Mouse (Mus musculus) lung, postnatal 0 days (tissue): ENCODE measurements around the gene Nrxn1. TPM values are rescaled to one million over a fixed set of nuclear protein-coding genes. Genes with fewer than 3 reads are reported as not detected.

Experiments used
- ATAC-seq: fragments of 200-750 bp; cut with Nextera tagmentation; 2 replicates; pipeline ENCODE4 v1.8.0; 2017; ENCODE audit warnings: moderate library complexity
- DNase-seq: peaks from one replicate; pipeline ENCODE4 v3.0.0-alpha.2; 2016; ENCODE audit warnings: low spot score
- H3K27ac ChIP-seq: fragments of 300-500 bp; sonication (generic); 2 replicates; pipeline ENCODE4 v1.5.1; 2014; ENCODE audit warnings: antibody characterized with exemption, mild to moderate bottlenecking, low read length, mixed read lengths
- H3K27me3 ChIP-seq: fragments of 300-500 bp; sonication (generic); replicated peaks from 2 replicates; pipeline ENCODE4 v1.6.1; 2014; ENCODE audit warnings: low read length, mixed read lengths; ENCODE audit not compliant: insufficient read depth
- H3K36me3 ChIP-seq: fragments of 300-500 bp; sonication (generic); 2 replicates; pipeline ENCODE4 v1.6.1; 2014; ENCODE audit warnings: low read length, mixed read lengths; ENCODE audit not compliant: insufficient read depth
- H3K4me1 ChIP-seq: fragments of 300-500 bp; sonication (generic); 2 replicates; pipeline ENCODE4 v1.6.1; 2014; ENCODE audit warnings: antibody characterized with exemption, low read depth, low read length, mixed read lengths; ENCODE audit not compliant: insufficient read depth
- H3K4me2 ChIP-seq: fragments of 300-500 bp; sonication (generic); replicated peaks from 2 replicates; pipeline ENCODE4 v1.6.1; 2014; ENCODE audit warnings: low read depth, mild to moderate bottlenecking, low read length, moderate library complexity, mixed read lengths
- H3K4me3 ChIP-seq: fragments of 300-500 bp; sonication (generic); 2 replicates; pipeline ENCODE4 v1.5.1; 2014; ENCODE audit warnings: low read depth, low read length
- H3K9ac ChIP-seq: fragments of 300-500 bp; sonication (generic); replicated peaks from 2 replicates; pipeline ENCODE4 v1.6.1; 2014; ENCODE audit warnings: low read depth, mild to moderate bottlenecking
- H3K9me3 ChIP-seq: fragments of 300-500 bp; sonication (generic); 2 replicates; pipeline ENCODE4 v1.6.1; 2016; ENCODE audit warnings: low read length, mixed read lengths
- CTCF ChIP-seq: IDR thresholded peaks from 2 replicates; pipeline ENCODE4 v1.5.1; 2016; ENCODE audit warnings: antibody characterized with exemption, mild to moderate bottlenecking
- EP300 ChIP-seq: IDR thresholded peaks from 2 replicates; pipeline ENCODE4 v1.6.1; 2016; ENCODE audit warnings: antibody characterized with exemption, mild to moderate bottlenecking, control low read depth
- WGBS: fragments of 180-500 bp; shearing (Covaris S2); extraction: QIAGEN DNeasy Blood & Tissue Kit; methylation state at CpG from one replicate; pipeline ENCODE4 v1.1.7; 2014; 5-methylcytosine and 5-hydroxymethylcytosine counted together
- polyA plus RNA-seq: library from polyadenylated mRNA; unstranded; fragments of >200 nt; fragmentation: Nextera tagmentation; extraction: Ambion mirVana; gene quantifications from 2 replicates; pipeline ENCODE4 v1.2.1, GENCODE M21; 2015

The Nrxn1 gene
- polyA plus RNA-seq, 1 experiment from 2014 or later = 1.3 TPM

DNA sequence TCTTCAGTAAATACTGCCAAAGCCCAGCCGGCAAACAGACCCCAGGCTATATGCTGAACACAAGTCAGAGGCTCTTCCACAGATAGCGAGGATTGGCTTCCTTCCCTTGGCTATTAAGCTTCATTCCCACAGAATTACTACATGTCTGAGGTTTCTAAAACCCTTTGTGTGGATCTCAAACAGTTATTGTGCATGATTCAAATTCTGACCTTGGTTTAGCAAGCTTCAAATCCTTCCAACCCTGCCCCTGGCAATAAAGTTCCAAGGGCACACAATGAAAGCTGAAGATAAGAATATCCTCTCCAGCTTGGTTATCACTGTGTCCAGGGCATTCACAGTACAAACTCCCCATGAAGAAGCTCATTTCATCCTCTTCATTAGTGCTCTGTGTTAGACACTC, 416.2 kb downstream of the Nrxn1 start:
- H3K27ac ChIP-seq = no peak overlapping the region
- no peak for DNase-seq
- H3K27me3 ChIP-seq = no peaks in the 10 kb centered on the region
- 48% methylated on average over 2 of the region's 2 CpGs for WGBS
- no peaks in the 10 kb centered on the region for H3K4me1 ChIP-seq
- H3K4me2 ChIP-seq = no peak overlapping the region
- H3K9me3 ChIP-seq = no peaks in the 10 kb centered on the region
- H3K4me3 ChIP-seq = no peak overlapping the region
- TF ChIP-seq CTCF (no peak), EP300 (no peak)
- ATAC-seq = no peak
- no peak overlapping the region for H3K9ac ChIP-seq
- H3K36me3 ChIP-seq = no peaks in the 10 kb centered on the region

DNA sequence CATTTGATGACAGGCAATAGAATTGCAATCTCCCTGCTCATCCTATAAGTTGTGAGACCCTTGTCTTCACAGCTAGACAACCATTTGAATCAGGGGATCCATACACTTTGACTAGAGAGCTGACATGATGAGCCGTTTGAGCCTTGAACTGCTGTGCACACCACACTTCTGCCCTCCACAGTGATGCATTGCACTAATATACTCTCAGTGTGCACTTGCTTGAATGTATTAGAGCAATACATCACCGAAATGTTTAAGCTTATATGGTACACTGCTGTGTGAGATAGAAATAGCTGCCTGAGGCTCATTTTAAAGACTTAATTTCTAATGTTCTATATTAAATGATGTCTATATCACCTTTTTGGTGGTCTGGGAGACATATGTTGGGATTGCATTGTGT, 430.6 kb downstream of the Nrxn1 start:
- TF ChIP-seq CTCF (no peak), EP300 (no peak)
- WGBS = 77% methylated on average over 2 of the region's 2 CpGs
- H3K4me1 ChIP-seq = no peaks in the 10 kb centered on the region
- H3K4me3 ChIP-seq = no peak overlapping the region
- no peak overlapping the region for H3K4me2 ChIP-seq
- H3K9ac ChIP-seq = no peak overlapping the region
- DNase-seq = no peak
- H3K27me3 ChIP-seq = no peaks in the 10 kb centered on the region
- no peak for ATAC-seq
- H3K36me3 ChIP-seq = no peaks in the 10 kb centered on the region
- H3K9me3 ChIP-seq = no peaks in the 10 kb centered on the region
- no peak overlapping the region for H3K27ac ChIP-seq

DNA sequence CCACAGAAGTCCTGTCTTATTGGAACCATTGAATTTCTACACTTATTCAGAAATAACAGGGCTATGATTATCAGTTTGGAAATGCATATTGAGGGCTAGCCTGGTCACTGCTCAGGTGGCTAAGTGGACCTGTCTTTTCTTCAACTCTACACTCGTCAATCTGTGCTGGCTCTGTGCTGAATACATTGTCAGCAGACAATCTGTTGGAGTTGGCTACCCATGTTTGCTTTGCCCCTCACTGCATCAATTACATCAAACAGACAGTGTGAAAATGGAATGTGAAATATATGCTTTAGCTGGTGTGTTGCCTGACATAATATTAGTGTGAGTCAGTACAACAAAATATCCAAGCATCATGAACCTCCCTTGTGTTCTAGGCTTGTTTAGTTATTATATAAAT, 438.4 kb downstream of the Nrxn1 start:
- H3K9ac ChIP-seq = no peak overlapping the region
- H3K36me3 ChIP-seq = no peaks in the 10 kb centered on the region
- no peaks in the 10 kb centered on the region for H3K27me3 ChIP-seq
- no peaks in the 10 kb centered on the region for H3K4me1 ChIP-seq
- no peak for DNase-seq
- H3K4me3 ChIP-seq = no peak overlapping the region
- TF ChIP-seq CTCF = no peak
- TF ChIP-seq EP300 = no peak
- H3K27ac ChIP-seq = no peak overlapping the region
- no peak for ATAC-seq
- H3K9me3 ChIP-seq = no peaks in the 10 kb centered on the region
- 48% methylated on average over 1 of the region's 1 CpGs for WGBS
- no peak overlapping the region for H3K4me2 ChIP-seq

DNA sequence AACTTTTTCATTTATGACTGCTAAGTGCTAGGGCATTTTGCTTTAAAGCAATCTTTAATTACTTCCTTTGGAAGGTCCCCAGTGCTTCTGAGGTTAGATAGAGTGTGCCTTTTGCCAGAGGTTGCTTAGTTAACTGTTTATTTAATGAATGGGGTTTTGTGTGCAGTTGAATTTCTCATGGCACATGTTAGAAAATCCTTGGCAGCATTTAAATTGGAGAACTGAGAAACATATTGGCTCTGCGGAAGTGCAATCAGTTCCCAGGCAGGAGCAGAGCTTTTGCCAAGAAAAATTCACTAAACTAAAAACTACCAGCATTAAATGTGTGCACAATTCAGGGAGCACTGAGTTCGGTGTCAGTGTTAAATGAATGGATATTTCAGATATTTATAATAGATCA, 439.5 kb downstream of the Nrxn1 start:
- no peak for TF ChIP-seq EP300
- TF ChIP-seq CTCF = no peak
- no peak for ATAC-seq
- no peaks in the 10 kb centered on the region for H3K36me3 ChIP-seq
- H3K4me3 ChIP-seq = no peak overlapping the region
- WGBS = 55% methylated on average over 2 of the region's 2 CpGs
- H3K9me3 ChIP-seq = no peaks in the 10 kb centered on the region
- H3K9ac ChIP-seq = no peak overlapping the region
- H3K27ac ChIP-seq = no peak overlapping the region
- no peaks in the 10 kb centered on the region for H3K4me1 ChIP-seq
- no peak for DNase-seq
- no peaks in the 10 kb centered on the region for H3K27me3 ChIP-seq
- no peak overlapping the region for H3K4me2 ChIP-seq

DNA sequence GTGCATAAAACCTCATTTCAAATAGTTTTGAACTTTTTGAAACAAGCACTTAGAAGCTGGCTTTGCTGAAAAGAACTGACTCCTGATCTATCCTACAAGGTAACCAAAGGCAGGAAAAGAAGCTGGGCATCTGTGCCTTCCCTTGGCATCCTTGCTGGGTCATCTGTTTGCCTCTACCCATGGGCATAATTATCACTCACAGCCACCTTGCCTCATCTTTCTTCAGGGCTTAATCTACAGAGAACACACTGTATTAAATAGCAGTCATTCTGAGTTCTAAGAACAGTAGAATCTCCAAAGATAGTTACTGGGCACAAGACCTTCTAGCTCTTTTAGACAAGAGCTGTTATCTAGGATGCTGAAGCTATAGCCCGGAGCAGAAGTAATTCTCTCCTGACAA, 442.6 kb downstream of the Nrxn1 start:
- Histone ChIP-seq H3K9ac (no peak overlapping the region), H3K4me3 (no peak overlapping the region), H3K27ac (no peak overlapping the region), H3K36me3 (no peaks in the 10 kb centered on the region), H3K27me3 (no peaks in the 10 kb centered on the region), H3K4me2 (no peak overlapping the region), H3K9me3 (no peaks in the 10 kb centered on the region), H3K4me1 (no peaks in the 10 kb centered on the region)
- 34% methylated on average over 1 of the region's 1 CpGs for WGBS
- no peak for TF ChIP-seq EP300
- TF ChIP-seq CTCF = no peak
- ATAC-seq = no peak
- no peak for DNase-seq

DNA sequence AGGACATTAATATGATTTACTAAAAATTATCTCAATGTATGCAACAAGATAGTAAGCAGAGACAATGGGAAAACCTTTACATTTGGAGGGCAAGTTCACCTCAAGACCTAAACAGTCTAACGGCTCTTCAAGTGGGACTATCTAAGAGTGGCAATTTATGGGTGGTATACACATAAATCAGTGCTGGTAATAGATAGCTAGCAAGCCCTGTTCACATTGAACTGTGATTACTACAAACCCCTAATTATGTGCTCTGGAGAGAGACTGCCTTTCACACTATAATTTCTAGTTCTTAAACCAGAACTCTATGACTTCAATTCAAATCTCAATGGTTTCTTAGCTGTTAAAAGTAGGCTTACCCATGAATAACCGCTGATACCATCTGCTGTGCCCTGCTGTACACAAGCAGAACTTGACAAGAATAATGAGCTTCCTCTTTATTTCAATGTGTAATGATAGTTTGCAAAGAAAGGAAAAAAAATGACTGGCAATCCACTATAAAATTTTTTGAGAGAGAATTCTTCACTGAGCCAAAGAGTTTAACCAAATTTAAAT, 453.8 kb downstream of the Nrxn1 start:
- Histone ChIP-seq H3K4me3 (no peak overlapping the region), H3K9ac (no peak overlapping the region), H3K36me3 (no peaks in the 10 kb centered on the region), H3K4me1 (no peaks in the 10 kb centered on the region), H3K27ac (no peak overlapping the region), H3K27me3 (no peaks in the 10 kb centered on the region), H3K4me2 (no peak overlapping the region), H3K9me3 (no peaks in the 10 kb centered on the region)
- DNase-seq (no peak), ATAC-seq (no peak)
- 48% methylated on average over 2 of the region's 2 CpGs for WGBS
- TF ChIP-seq EP300 = no peak
- TF ChIP-seq CTCF = no peak

DNA sequence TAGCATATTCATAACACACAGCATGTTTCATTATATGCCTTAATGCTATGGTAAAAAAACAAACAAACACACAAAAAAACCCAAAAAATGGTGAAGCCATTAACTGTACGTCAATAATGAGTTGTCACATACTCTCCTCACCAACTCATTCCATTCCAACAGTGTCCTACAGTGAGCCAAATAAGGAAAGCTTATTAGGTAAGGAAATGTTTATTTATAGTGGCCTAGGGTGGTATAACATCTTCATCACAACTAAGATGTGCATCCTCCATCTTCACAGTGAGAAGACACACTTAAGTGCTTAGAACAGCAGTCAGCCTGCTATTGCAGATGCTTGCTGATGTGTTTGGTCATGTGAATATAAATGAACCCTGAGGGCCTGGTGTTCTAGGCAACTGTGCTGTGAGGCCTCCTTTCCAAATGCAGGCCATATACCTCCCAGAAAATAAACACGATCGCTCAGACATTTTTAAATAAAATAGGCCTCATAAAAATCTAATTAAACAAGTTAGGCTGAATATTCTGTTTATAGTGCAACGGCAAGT, 454.6 kb downstream of the Nrxn1 start:
- no peaks in the 10 kb centered on the region for H3K36me3 ChIP-seq
- H3K27me3 ChIP-seq = no peaks in the 10 kb centered on the region
- ATAC-seq (no peak), DNase-seq (no peak)
- H3K4me2 ChIP-seq = no peak overlapping the region
- WGBS = 72% methylated on average over 4 of the region's 4 CpGs
- H3K9ac ChIP-seq = no peak overlapping the region
- no peak overlapping the region for H3K27ac ChIP-seq
- H3K4me1 ChIP-seq = no peaks in the 10 kb centered on the region
- H3K4me3 ChIP-seq = no peak overlapping the region
- H3K9me3 ChIP-seq = no peaks in the 10 kb centered on the region
- no peak for TF ChIP-seq CTCF
- no peak for TF ChIP-seq EP300
